Mouse (Mus musculus): ENCODE data around the gene Mcub.

DNA sequence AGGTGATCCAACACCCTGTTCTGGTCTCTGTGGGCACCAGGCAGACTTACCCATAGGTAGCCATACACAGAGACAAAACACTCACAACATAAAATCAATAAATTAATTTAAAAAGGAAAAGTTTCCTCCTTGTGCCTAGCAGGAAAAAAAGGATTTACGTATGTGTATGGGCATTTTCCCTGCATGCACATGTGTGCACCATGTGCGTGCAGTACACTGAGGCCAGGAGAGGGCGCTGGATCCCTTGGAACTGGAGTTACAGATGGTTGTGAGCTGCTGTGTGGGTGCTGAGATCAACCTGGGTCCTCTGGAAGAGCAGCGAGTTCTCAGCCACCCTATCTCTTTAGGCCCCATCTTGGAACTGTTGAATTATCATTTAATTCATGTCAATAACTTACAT lies 15.3 kb upstream of the Mcub start:
- TF ChIP-seq EP300 (IDR thresholded peaks at IDR 0.05; ENCODE audit: low read depth), result no peak
- peak; percentile 57 for TF ChIP-seq CTCF (IDR thresholded peaks at IDR 0.05; ENCODE audit: low read depth)
